Mouse (Mus musculus): ENCODE measurements around the gene Pcnx2.

DNA sequence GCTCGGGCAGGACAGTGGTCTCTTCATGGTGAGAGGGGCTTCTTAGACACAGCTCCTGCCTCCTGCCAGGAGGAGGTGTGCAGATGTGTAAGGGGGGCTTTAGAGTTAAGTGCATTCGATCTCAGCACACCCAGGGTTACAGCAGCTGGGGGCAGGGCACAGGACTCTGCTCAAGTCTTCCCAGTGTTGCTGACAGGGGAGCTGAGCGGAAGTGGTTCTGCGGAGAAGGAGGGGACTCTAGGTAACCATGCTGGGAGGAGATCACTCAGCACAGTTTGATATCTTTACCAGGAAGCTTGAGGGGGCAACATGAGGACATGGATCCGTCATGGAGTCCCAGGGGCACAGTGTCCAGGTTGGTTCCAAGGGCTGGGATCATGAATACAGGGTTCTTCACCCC is 156.7 kb downstream of the Pcnx2 start:
- TF ChIP-seq GATA1 (IDR thresholded peaks at IDR 0.05; ENCODE audit: borderline replicate concordance, low read length) (no peak), FLI1 (IDR thresholded peaks at IDR 0.05; ENCODE audit: low read length) (no peak)
